Mouse (Mus musculus) embryonic fibroblast, embryonic 13.5 days (primary cell): ENCODE measurements around the gene Nob1.

Experiments used
- CTCF ChIP-seq: IDR thresholded peaks from 2 replicates; pipeline ENCODE4 v1.5.1; 2011; ENCODE audit warnings: mild to moderate bottlenecking, control low read depth, low read length, moderate library complexity, borderline replicate concordance; ENCODE audit not compliant: insufficient read depth
- POLR2A ChIP-seq: IDR thresholded peaks from 2 replicates; pipeline ENCODE4 v1.6.1; 2011; ENCODE audit warnings: low read depth, mild to moderate bottlenecking, control low read depth, low read length, moderate library complexity

- TF ChIP-seq CTCF = no peak
- TF ChIP-seq POLR2A = no peak
Observed at GRCm38 (mm10) chr8:107470302-107470701, 45.5 kb upstream of the Nob1 start.
